Mouse (Mus musculus): ENCODE results near the gene Oca2.

Oca2 gene

DNA sequence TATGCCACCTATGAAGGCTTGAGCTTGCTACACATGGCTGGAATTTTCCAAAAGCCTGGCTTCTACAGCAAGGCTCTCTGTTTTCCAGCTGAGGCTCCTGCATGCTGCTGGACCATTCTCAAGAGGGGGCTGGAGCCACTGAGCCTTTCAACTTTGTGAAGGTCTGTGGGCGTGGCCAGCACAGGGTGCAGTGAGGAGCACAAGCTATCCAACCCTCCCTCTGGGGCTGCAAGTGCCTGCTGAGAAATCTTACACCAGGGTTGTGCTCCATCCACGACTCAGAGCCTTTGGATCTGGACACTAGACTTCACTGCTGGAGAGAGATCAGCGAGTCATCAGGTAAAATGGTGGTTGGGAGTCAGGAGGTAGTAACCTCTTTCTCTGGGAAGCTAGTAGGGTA lies at the start of gene Oca2:
Gene Oca2 (plus strand): TSS at position 218 of the 400 bp plus-strand sequence.
- no peak for DNase-seq (ENCODE audit: low read depth in 2 of 2, low spot score in 2 of 2)

DNA sequence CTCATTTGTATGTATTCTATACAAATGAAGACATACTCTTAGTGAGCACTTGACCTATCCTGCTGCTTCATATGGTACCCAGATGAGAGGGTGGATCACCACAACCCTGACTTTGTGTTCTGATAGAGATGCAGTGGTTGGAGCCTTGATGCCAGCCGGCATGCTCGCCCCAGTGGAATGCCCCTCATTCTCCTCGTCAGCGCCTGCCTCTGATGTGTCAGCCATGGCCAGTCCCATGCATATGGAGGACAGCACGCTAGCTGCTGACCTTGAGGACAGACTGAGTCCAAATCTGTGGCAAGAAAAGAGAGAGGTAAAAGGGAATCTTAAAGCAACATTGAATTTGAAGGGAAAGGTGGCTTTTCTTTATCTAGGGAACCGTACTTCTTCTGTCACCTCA lies 48.5 kb upstream of the Oca2 start:
- DNase-seq (ENCODE audit: low read depth in 2 of 2, low spot score in 2 of 2) = no peak

DNA sequence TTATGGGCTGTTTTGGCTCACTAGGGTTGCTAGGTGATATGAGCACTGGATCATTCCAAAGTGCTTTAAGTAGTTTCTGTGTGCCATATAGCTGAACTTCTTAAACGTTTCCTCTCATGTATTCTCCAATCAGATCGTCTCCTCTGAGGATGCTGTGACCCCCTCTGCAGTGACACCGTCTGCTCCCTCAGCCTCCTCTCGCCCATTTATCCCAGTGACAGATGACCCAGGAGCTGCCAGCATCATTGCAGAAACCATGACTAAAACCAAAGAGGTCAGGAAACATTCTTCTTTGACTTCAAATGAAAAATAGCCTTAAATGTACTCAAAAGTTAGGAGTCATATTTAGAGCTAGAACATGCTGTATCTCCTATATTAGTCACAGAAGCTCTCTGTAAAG lies 47.9 kb upstream of the Oca2 start:
- no peak for DNase-seq (ENCODE audit: low read depth in 2 of 2, low spot score in 2 of 2)

DNA sequence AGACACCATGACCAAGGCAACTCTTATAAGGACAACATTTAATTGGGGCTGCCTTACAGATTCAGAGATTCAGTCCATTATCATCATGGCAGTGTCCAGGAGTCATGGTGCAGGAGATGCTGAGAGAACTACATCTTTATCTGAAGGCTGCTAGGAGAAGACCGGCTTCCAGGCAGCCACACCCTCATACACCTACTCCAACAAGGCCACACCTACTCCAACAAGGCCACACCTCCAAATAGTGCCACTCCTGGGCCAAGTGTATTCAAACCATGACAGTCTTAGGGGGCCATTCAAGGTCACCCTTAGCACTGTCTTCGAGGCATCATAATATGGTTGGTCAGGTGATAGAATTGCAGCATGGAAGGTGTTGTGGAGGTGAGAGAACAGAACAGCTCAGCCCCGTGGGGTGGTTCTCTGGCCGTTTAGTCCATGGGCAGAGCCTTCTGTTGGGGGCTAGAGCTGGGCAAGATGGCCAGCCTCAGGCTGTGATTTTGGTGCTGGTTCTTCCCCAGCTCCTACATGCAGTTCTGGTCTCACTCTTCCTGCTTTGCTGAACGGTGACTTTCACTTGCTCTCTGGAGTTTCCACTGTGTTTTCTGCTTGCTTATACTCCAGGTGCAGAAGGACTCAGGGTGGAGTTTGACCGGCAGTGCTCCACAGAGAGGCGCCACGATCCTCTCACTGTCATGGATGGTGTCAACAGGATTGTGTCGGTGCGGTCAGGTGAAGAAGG lies 37.9 kb upstream of the Oca2 start:
- no peak for DNase-seq (ENCODE audit: low read depth in 2 of 2, low spot score in 2 of 2)

DNA sequence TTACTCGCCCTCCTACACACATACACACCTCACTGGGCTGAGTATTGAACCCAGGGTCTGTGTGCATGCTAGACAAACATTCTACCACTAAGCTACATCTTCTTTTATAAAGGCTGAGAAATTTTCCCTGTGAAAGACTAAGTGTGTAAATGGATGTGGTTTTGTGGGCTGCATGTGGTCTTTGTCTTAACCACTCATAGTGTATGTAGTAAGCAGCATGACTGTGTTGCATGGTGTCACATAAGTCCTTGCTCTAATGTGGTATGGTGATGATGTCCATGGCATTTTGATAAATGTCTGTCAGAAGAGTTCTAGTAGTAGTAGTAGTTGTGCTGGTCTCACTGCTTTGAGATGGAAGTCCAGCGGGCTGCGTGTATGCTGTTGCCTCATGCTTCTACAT lies 36.7 kb upstream of the Oca2 start:
- DNase-seq (ENCODE audit: low read depth in 2 of 2, low spot score in 2 of 2) = no peak

DNA sequence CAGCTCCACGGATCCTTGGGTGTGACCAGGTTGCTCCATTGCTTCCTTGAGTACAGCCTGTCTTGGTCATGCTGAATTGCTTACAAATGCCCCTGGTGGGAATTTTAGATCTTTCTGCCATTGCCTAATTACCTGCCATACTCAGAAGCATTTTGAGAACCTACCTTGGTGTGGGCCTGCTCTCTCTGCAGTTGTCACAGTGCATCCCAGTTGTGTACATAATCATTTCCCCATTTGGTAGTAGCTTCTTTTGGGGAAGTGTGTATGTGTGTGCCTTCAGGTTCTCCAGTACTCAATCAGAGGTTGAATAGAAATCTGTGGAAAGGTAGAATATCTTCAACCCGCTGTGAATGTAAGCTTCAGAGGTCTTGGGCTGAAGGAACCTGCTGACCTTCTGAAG lies 36.3 kb upstream of the Oca2 start:
- no peak for DNase-seq (ENCODE audit: low read depth in 2 of 2, low spot score in 2 of 2)

DNA sequence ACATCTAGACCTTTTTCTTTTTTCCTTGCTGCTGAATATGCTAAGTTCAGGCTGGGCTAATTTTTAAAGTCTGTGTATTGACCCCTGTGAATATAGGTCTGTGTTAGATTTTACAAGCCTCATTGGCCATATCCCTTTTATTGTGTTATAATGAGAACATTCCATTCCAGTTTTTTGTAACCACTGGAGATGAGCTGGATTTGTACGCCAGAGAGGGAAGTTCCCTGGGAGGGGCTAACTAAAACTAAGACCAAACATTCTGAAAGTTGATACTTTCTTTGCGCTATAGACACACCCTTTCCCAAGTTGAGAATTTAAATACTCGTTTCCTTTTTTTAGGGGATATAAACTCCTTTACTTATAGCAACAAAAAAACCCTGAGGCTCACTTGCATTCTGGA lies 34.7 kb upstream of the Oca2 start:
- DNase-seq (ENCODE audit: low read depth in 2 of 2, low spot score in 2 of 2) = no peak

DNA sequence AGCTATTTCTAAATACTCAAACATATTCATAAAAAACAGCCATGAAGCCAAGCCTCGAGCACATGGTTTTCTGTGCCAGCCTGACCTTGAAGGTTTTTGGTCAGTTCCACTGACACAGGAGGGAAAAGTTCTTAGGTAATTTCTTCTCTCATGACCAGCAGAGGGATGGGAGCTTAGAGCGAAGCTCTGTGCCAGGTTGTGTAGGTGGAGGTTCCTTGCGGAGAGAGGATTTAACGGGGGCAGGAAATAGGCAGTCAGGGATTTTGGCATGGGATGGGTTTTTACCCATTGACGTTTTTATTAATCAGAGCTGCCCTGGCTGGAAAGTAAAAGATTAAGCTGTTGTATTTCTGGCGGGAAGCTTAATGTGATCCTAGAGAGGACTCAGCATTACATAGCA lies 18.7 kb upstream of the Oca2 start:
- no peak for DNase-seq (ENCODE audit: low read depth in 2 of 2, low spot score in 2 of 2)

DNA sequence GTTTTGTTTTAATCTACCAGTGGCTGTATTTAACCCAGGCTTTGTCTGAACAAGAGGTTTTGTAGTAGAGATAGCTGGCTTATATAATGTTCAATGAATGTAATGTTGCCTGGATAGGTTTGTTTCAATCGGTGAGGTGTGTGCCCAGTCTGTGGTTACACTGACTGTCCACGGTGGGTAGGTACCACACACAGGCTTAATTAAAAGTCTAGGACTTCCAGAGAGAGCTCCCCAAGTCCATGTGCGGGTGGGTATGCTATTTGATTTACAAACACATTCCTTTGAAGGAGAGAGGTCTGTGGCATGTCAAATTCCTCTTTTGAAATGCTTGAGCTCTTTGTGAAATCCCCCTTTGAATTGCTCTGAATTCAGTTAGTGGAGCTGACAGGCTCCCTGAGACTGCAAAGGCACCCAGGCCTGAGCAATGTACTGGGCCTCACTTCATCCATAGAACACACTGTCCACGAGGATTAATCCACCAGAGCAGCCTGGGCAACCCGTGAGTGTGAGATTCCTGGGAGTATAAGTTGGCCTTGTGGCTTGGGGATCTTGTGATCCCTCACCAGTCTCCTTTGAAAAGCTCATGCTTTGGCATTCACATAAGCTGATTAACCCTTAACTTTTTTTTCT lies 3.7 kb upstream of the Oca2 start:
- DNase-seq (ENCODE audit: low read depth in 2 of 2, low spot score in 2 of 2) = no peak

DNA sequence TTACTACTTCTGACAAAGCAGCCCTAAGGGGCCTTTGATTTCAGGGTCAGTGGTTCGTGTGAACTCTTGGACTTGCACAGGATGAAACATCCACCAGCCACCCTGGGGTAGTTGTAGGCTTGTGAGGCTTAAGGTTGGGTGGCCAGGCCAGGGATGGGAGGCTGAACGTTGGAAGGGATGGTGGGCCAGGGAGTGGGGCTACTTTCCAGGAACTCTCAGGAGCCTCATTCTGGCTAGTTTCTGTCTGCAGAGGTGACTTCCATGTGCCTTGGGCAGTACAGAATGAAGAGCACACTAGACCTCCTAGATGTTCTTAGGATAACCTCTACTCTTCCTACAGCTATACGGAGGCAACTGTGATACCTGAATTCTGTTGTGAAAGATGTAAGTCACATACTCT lies 2.9 kb upstream of the Oca2 start:
- no peak for DNase-seq (ENCODE audit: low read depth in 2 of 2, low spot score in 2 of 2)

DNA sequence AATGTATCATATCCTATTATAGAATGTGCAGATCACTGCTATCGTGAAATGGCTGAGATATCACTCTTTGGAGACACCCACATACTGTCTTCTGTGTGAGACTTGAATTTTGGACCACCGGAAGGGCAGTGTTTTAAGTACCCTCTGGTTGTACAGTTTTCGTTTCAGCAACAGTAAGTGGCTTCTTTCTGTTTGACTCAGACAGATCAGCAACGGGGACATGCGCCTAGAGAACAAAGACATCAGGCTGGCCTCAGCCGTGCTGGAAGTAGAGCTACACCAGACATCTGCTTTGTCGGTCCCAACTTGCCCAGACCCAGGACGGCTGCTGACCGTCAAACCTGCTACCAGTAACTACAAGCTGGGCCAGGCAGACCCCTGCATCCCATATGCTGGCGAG lies 15.0 kb downstream of the Oca2 start:
- no peak for DNase-seq (ENCODE audit: low read depth in 2 of 2, low spot score in 2 of 2)

DNA sequence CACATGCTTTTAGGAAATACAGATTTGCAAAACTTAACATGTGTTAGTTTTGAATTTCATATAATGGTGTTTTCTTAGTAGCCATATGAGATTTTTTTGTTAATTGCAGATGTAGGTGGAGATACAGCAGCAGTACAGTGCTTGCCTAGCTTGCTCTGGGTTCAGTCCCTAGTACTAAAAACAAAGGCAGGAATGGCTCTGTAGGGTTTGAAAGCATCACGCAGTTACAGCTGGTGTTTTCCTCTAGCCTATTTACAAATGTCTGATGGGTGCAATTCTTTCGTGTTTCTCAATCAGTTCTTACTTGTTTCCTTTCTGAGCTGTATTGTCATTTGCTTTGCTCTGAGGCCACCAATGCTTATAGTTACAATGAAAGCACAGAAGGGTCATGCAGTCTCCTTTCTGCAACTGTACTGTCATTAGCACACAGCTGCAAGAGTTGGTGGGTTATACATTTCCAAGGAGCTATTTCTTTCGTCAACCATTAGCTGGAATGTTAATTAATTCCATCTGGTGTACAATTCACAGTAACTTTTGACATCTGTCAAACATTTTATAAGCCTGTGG lies 18.4 kb downstream of the Oca2 start:
- no peak for DNase-seq (ENCODE audit: low read depth in 2 of 2, low spot score in 2 of 2)

DNA sequence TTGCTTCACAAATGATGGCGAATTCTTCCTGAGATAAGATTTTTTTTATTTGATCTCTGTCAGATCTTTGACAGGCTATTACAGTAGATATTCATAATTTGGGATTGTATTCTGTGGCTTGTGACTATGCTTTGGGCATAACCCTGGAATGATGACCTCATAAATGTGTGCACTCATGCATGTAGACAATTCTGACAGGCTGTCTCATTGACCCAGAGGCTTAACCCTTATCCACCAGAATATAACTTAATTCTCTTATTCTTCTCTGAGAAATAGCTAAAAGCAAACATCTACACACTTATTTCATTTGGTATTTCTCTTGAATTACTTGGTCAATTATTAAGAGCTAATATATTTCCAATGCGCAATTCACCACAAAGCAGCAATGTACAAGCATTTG lies 37.9 kb downstream of the Oca2 start:
- no peak for DNase-seq (ENCODE audit: low read depth in 2 of 2, low spot score in 2 of 2)

DNA sequence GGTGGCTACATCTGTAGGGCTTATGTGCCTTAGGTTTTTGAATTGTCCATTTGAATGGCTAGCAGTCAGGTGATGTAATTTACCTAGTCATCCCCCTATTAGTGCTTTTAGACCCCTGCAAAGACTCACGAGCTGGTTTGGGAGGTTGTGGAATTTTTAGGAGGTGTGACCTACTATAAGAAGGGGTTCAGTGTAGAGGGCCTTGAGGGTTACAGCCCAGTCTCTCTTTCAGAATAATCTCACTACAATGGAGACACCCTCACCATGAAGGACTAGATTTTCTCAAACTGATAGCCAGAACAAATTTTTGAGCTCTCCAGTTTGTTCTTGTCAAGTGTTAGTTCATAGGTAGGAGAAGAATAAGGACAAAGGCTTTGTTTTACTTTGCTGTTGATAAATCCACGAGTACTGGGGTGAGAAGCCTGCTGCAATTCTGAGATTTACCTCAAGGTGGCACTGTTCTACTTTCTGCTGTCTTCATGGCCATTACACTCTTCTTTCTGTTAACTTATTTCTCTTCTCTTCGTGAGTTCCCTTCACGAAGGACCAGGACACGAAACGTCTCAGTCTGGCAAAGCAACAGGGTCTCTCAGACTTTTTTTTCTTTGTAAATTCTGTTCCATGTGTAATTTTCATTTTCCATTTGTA lies 52.0 kb downstream of the Oca2 start:
- DNase-seq (ENCODE audit: low read depth in 2 of 2, low spot score in 2 of 2) = no peak

DNA sequence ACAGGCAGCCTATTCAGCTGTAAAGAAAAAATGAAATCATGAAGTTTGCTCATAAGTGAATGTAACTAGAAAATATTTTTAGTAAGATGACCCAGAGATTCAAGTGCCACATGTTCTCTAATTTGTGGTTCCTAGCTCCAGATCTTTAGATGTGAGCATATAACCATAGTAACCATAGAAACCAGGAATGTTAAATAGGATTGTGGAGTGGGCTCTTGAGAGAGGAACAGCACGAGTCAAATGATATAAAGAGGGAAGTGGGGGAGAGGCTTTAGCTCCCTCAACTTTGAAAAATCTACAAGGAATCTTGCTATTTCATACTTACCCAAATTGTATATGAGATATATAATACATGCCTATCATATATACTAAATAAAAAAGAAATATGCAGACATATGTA lies 64.8 kb downstream of the Oca2 start:
- no peak for DNase-seq (ENCODE audit: low read depth in 2 of 2, low spot score in 2 of 2)

DNA sequence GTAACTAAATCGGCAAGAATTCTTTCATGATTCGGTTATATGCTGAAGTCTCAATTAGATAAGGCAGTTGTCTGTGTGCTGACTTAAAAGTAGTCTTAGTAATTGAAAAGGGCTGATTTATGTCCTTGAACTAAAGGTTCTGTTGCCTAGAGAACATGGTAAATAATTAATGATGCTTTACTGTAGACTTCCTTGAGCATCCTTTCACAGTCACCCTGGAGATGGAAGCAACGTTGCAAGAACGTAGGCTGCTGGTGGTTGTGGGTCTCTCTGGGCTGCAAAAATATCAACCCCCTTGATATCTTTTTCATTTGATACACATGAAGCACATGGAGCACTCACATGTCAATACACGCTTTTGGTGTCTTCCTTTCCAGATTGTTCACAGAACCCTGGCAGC lies 74.8 kb downstream of the Oca2 start:
- DNase-seq (ENCODE audit: low read depth in 2 of 2, low spot score in 2 of 2) = no peak

DNA sequence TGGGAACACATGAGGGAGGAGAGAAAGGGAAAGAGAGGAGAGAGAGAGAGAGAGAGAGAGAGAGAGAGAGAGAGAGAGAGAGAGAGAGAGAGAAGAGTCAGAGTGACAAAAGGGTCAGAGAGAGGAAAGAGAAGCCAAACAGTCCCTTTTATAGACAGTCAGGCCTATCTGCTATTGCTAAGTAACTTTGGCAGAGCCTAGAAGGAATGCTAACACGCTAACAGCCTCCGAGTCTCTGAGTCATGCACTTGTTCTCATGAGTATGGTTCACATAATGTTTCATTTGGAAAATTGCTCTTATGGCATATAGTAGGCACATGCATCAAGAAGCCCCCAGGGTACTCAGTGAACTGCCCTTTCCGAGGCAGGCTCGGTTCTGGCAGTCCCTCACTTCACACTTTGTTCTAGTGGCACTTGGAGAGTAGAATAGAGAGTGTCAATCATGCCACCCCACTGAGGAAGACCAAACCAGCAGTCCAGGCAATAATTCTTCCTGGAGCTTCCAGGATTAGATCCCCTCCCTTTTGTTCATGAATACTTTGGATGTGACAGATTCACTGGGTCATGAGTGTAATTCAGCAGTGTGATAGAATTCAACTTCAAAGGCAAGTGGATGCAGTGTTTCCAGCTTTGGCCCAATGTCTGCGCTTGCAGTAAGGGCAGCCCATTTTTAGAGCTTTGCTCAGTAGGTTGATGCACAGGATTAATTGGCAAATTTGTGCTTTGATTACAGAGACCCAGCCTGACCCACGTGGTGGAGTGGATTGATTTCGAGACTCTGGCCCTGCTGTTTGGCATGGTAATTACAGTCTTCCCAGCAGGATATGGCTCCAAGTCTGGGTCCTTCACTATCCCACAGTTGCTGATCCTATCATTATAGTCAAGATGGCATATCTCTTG lies 76.3 kb downstream of the Oca2 start:
- DNase-seq (ENCODE audit: low read depth in 2 of 2, low spot score in 2 of 2) = no peak

DNA sequence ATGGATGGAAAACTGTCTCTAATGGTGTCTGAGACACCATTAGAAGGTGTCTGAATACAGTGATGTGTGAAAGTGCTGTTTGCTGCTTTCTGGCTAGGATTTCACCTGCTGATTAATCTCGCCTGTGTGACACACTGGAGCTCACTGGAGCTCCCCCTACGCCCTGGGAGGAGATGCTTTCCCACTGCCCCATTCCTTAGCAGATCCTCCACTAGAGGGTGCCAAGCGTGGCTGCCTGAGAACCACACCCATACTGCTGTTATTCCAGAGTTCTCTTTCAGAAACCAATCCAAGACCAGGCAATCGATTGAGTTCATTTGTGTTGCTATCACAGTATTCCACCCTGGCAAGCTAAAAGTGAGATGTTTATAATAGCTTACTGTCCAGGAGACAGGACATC lies 88.2 kb downstream of the Oca2 start:
- no peak for DNase-seq (ENCODE audit: low read depth in 2 of 2, low spot score in 2 of 2)

DNA sequence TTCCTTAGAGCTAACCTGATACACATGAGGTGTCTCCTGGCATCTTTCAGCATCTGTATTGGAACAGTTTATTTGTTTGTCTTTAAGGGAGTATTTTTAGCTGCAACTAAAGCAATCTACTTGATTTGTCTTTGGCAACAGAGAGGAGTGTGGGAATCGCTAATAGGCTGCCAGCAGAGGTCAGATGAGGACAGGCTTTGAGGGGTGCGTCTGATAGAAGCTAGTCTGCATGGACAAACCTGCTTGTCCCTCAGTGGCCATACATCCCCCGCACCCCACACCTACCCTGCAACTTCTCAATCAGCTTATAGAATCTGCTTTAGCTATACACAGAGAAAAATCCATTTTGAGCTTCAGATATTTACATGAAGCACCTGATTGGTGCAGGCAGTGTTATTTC lies 109.0 kb downstream of the Oca2 start:
- no peak for DNase-seq (ENCODE audit: low read depth in 2 of 2, low spot score in 2 of 2)

DNA sequence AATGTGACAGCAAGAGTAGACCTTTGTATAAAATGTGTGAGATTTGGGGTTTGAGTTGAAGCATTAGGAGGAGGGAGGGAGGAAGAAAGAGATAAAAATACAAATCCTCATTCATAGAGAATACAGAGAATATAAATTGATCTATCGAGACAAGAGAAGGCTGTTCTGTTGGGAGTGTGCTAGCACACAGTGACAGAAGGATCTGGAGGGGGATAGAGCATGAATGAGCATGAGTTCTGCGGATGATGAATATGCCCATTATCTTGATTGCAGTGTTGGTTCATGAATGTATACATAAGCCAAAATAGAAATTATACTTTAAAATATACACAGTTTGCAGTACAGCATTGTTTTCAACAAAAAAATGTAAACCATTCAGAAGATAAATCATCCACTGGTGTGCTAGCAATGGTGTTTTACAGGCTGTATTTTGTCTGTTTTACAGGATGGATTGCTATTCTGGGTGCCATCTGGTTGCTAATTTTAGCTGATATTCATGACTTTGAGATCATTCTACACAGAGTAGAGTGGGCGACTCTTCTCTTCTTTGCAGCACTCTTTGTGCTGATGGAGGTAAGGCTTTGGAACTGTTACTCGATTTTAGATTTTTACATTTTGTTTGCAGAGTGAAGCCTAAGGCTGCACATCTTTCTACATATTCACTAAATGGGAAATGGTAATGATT lies 117.2 kb downstream of the Oca2 start:
- DNase-seq (ENCODE audit: low read depth in 2 of 2, low spot score in 2 of 2) = no peak

All from CD8-positive naive resting alpha-beta T cell, adult 2 months (primary cell).